ENCODE assay signal across 11 mouse cellular contexts in genomic region chr13:32601315-32601714, GRCm38 (mm10).
DNase-seq lines count a peak whose midpoint lies in the region.
"Had no signal": no experiment of that assay in that cellular context is flagged by ENCODE, and none has a peak within 500 bp of the region (broad histone marks: within the 10 kb centered on the region; RNA-seq: fewer than 3 reads in every experiment).

No protein-coding gene starts in this region.

- DNase-seq in cerebellum, postnatal 14 days, result peak; percentile 14 to 18
- no peak for DNase-seq in cerebellum, adult 18-20 months
- DNase-seq in testis, postnatal 10 days (ENCODE audit: low spot score), result peak; percentile 43
- no peak for DNase-seq in testis, postnatal 14 days (ENCODE audit: low spot score)
- DNase-seq in heart, postnatal 14 days, result peak; percentile 4 to 31
- DNase-seq in urinary bladder, postnatal 14 days (ENCODE audit: low spot score), result no peak
- DNase-seq in kidney, adult 9 months, result no peak
- DNase-seq in kidney, postnatal 36 days, result no peak
- DNase-seq: cerebellum, adult 11 months; kidney, adult 11 months; spleen, adult 18-20 months had no signal

- intact Hi-C loops in heart, postnatal 14 days (cut with DNase I), result loop anchor here (10.0 kb wide), 1 partner anchor 797 kb away; the partner anchor contains the start of gene Foxc1

Comparison
In these comparisons a context has a peak if more than half of its experiments do, and no peak if none do; other contexts are left out.
1. DNase-seq: peak in cerebellum, postnatal 14 days (2 of 2), testis, postnatal 10 days (single experiment) and heart, postnatal 14 days (2 of 2); none in cerebellum, adult 18-20 months (0 of 2), testis, postnatal 14 days (single experiment), urinary bladder, postnatal 14 days (single experiment), kidney, adult 9 months (single experiment) and kidney, postnatal 36 days (0 of 2).